Mouse (Mus musculus) liver, adult (tissue): ENCODE data around the gene Fam181b.

Source experiments
- GATA4 ChIP-seq: IDR thresholded peaks from 2 replicates; pipeline ENCODE4 v1.6.1; 2014; ENCODE audit warnings: mild to moderate bottlenecking, low read length; ENCODE audit not compliant: insufficient replicate concordance

Fam181b gene

GRCm38 (mm10) chr7:93079785-93080730 is at the start of gene Fam181b:
Fam181b (plus strand) TSS chr7:93079865.
- TF ChIP-seq GATA4 = no peak

- no peak for TF ChIP-seq GATA4
Measured at GRCm38 (mm10) chr7:93037763-93038471, 41.7 kb upstream of the Fam181b start.

GRCm38 (mm10) chr7:93038472-93038828 is 41.2 kb upstream of the Fam181b start:
- TF ChIP-seq GATA4 = no peak

- no peak for TF ChIP-seq GATA4
Measured at GRCm38 (mm10) chr7:93039542-93039941, 40.1 kb upstream of the Fam181b start.

GRCm38 (mm10) chr7:93044359-93044758 is 35.3 kb upstream of the Fam181b start:
- no peak for TF ChIP-seq GATA4

GRCm38 (mm10) chr7:93044788-93045187 is 34.9 kb upstream of the Fam181b start:
- TF ChIP-seq GATA4 = no peak

GRCm38 (mm10) chr7:93060831-93061230 is 18.8 kb upstream of the Fam181b start:
- no peak for TF ChIP-seq GATA4

- no peak for TF ChIP-seq GATA4
Measured at GRCm38 (mm10) chr7:93061747-93062146, 17.9 kb upstream of the Fam181b start.

- no peak for TF ChIP-seq GATA4
Measured at GRCm38 (mm10) chr7:93062189-93062588, 17.5 kb upstream of the Fam181b start.

GRCm38 (mm10) chr7:93067464-93068015 is 12.1 kb upstream of the Fam181b start:
- TF ChIP-seq GATA4 = no peak

GRCm38 (mm10) chr7:93076435-93076960 is 3.2 kb upstream of the Fam181b start:
- no peak for TF ChIP-seq GATA4

- TF ChIP-seq GATA4 = no peak
Measured at GRCm38 (mm10) chr7:93079420-93079784, 263 bp upstream of the Fam181b start.

- no peak for TF ChIP-seq GATA4
Measured at GRCm38 (mm10) chr7:93080731-93081430, 1.2 kb downstream of the Fam181b start.

- TF ChIP-seq GATA4 = no peak
Measured at GRCm38 (mm10) chr7:93093371-93094058, 13.8 kb downstream of the Fam181b start.

- TF ChIP-seq GATA4 = no peak
Measured at GRCm38 (mm10) chr7:93095511-93095910, 15.8 kb downstream of the Fam181b start.

GRCm38 (mm10) chr7:93104776-93105340 is 25.2 kb downstream of the Fam181b start:
- no peak for TF ChIP-seq GATA4
